Mouse (Mus musculus) heart, postnatal 36 days (tissue): ENCODE results near the gene Mapk3. TPM values are rescaled to one million over a fixed set of nuclear protein-coding genes. Genes with fewer than 3 reads are reported as not detected.
A peak's percentile ranks its signal among the peaks of the same experiment; 100 is the strongest.
"Not testable (repeated sequence)": the region's sequence is repeated elsewhere in the genome, so short reads cannot be mapped to it uniquely, and the experiment has no call there.

Source experiments
- DNase-seq, 2 experiments: peaks; one replicate each; pipeline ENCODE4 v3.0.0; 2021 to 2022
- intact Hi-C: fragments of 180-260 bp; cut with DNase I; formaldehyde crosslinking; loops from one replicate; pipeline ENCODE4 v1.15.1; 2025
- total RNA-seq, 2 experiments: library from RNA; stranded (reverse); gene quantifications; 2 replicates each; pipeline ENCODE4 v1.2.3; 2021

Mapk3 gene
- total RNA-seq, 2 experiments from 2014 or later: 61.0 to 62.2 TPM

DNA sequence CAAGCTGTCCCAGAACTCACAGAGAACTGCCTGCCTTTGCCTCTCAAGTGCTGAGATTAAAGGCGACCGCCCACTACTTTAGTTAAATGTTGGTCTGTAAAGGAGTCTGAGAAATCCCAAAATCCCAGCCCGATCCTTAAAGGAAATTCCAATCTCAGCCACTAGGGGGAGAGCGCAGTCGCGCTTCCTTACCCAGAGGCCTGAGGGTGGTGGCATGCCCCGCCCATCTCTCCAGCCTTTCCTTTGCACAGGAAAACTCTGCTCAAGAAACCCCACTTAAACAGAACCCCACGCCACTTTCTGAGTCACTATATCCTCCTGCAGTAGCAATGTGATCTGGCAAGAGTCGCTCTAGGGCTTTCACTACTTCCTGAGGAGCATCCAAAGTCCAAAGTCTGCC lies 4.5 kb upstream of the Mapk3 start:
- intact Hi-C loops: loop anchor here (2.0 to 5.0 kb wide), 2 partner anchors 36 to 108 kb away; partner anchors contain the start of gene Sgf29

DNA sequence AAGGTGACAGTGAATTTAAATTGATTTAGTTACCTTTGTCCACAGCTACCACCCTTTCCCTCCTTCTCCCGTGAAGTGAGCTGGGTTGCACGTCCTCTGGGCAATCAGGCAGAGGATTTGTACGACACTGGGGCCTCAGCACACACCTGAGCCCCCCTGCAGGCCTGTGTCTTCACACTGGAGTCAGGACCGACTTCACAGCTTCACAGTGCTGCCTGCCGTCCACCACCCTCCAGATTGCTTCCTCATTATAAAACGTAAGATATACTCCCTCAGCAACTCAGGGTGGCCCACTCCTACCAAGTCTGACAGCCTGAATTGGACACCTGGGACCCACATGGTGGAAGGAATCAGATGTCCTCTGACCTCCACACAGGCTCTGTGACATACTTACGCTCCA lies 862 bp upstream of the Mapk3 start:
- DNase-seq: no peak
- intact Hi-C loops: loop anchor here (2.0 to 5.0 kb wide), 3 partner anchors 18 to 111 kb away; partner anchors contain the start of genes Sgf29 and Ypel3

More for the DNA sequence above, 4.5 kb upstream of the Mapk3 start:
- peak; percentile 78 to 79 for DNase-seq

DNA sequence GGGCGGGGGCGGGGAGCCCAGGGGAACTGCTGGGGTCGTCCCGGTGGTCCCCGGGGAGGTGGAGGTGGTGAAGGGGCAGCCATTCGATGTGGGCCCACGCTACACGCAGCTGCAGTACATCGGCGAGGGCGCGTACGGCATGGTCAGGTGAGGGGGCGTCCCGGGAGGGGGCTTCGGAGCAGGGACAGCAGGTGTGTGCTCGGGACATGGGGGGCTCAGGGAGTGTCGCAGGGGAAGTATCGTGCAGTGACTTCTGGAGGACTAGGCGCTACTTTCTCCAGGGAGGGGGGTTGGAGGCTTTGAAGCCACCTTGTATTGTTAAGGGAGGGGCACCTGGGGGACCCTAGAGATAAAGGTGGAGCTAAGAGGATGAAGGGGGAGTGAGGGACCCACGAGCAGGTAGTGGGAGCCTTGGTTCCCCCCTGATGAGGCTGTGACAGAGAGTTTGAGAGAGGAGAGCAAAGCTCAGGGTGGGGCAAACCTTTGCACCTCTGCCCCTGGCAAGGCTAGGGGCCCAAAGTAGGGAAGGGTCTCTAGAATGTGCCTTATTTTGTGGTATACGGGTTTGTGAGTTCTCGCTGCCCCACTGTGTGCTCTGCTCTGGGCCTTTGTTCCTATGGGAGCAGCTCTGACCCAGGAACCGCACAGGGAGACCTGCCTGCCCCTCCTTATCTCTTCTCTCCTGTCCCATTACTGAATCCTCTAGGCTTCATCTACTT lies 430 bp downstream of the Mapk3 start:
- intact Hi-C loops: loop anchor here (2.0 to 5.0 kb wide), 3 partner anchors 17 to 113 kb away; partner anchors contain the start of genes Sgf29 and Ypel3
- DNase-seq: no peak

DNA sequence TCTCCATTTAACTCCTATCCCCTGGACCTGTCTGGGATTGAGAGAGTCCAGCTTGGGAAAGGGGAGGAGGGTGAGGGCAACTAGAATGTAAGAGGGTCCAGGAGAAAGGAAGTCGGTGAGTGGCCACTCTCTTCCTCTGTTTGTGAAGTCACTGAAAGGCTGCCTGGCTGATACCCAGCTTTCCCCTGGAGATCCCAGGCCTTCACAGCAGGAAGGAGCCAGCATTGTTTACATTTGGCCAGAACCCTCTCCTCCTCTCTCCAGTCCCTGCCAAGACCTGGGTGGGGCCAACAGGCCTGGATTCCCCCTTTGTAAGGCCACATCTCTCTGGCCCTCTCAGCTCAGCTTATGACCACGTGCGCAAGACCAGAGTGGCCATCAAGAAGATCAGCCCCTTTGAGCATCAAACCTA lies 996 bp downstream of the Mapk3 start:
- intact Hi-C loops: no loop called here
- DNase-seq: peak; percentile 75 to 76

DNA sequence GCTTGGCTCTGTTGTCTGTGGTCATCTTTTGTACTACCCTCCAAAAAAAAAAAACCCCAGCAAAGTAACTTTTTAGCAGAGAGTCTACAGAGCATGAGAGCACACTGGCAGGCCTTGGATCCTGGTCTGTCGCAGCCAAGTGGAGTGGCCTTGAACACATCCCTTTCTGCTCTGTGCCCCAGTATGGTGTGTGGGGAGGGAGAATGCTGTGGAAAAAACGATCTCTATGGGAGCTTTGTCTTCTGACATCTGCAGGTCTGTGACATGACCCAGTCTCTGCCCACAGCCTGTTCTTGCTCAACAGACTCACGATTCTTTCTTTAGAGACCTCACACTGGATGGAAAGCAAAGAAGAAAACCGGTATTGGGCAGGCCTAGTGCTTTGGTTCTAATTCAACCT lies 1.6 kb downstream of the Mapk3 start:
- intact Hi-C loops: no loop called here
- no peak for DNase-seq

DNA sequence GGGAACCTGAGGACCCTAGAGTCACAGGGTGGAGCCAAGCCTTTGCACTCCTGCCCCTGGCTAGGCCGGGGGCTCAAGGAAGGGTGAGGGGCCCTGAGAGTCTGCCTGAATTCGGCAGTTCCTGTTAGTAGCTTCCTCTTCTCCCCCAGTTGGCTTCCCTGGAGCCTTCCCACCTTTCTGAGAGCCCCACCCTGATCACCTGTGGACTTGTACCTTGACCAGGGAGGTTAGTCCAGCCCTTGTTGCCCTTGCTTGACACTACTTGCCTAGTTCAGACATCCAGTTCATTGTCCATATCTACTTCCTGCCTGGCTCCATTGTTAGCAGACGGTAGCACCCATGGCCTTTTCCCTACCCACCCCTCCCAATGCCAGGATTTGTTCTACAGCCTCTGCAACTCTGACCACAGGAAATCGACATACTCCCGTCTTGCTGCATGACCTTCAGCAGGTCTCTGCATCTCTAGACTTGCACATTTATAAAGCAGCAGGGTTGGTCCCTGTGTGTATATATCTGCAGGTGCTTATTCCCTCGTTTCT lies 2.2 kb downstream of the Mapk3 start:
- no peak for DNase-seq
- intact Hi-C loops: no loop called here

DNA sequence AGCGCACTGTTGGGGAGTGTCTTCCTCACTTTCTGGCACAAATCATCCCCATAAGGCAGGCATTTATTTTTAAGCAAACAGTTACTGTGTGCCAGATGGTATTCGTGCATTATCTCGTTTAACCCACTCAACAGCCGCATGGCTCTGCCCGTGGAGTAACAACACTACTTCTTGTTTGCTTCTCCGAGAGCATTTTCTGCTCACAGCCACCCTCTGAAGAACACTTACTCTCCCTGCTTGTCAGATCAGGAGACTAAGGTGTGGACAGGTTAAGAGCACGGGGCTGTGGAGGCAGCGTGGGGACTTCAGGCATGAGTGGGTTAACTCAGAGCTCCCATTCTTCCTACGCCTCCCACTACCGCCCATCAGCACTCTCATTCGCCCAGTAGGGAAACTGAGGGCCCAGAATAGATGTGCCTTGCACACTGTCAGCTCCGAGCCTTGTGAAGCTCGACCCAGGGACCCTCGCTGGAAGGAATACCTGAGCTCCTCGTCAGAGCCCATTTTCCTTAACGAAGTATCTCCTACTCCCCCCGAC lies 3.1 kb downstream of the Mapk3 start:
- intact Hi-C loops: no loop called here
- no peak for DNase-seq

DNA sequence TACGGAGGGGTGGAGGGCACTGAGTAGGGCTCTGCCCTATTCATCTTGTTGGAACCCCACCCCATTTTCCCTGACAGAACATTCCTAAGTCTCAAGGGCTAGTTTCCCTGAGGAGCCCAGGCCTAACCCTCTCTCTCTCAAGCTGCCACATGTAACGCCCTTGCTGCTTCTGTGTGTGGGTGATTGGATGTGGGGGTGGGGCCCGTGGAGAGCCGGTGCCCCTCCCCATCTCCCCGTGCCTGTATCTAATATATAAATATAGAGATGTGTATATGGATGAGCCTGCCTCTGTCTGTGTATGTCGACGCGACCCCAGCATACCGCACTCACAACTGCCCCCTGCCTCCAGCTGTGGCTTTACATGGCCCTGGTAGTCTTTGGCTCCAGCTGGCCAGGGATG lies 6.1 kb downstream of the Mapk3 start:
- no peak for DNase-seq
- intact Hi-C loops: no loop called here

DNA sequence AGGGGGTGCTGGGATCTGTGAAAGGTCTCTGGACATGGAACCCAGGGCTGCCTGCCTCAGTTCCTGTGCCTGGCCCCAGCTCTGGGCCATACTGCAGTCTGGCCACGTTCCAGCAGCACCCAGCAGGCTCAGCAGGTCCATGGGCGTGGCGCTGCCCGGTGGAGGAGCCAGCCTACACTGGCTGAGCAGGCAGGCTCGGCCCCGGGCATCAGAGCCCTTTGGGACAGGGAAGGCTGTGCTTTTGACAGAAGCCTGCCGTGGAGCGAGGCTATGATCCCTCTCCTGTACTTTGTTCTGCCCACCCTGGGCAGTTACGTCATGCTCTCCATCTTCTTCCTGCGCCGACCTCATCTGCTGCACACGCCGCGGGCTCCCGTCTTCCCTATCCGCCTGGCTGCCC lies 6.8 kb downstream of the Mapk3 start, which contains the start of gene Gdpd3:
Gene Gdpd3 (plus strand): TSS at position 134 of the 400 bp plus-strand sequence.
- DNase-seq: no peak
- intact Hi-C loops: no loop called here

DNA sequence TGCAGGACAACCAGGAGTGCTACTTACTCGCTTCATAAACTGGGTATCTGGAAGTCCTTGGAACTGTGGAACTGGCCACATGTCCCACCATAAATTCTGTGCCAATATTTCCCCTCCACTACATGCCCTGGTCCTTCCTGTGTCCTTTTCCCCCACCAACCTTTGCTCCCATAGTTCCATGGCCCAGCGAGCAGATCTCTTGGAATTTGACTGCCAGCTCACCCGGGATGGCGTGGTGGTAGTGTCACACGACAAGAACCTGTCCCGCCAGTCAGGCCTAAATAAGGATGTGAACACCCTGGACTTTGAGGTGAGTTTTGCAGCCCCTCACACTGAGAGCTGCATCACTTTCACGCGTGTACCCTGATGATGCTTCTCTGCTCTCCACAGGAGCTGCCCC lies 7.6 kb downstream of the Mapk3 start:
- no peak for DNase-seq
- intact Hi-C loops: no loop called here

DNA sequence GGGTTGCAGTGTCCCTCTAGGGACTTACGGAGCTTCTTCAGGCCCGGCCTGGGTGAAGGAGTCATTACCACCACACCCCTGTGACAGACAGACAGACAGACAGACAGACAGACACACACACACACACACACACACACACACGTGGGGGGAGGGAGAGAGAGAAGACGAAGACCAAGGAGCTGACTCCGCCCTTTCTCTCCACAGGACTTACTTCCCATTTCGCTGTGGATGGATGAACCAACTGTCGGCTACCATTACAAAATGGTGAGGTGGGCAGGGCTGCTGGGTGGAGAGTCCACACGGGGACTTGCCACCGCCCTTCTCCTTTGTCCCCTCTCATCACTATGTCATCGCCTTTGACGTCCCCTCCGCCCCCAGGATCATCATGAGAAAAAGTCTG lies 11.4 kb downstream of the Mapk3 start:
- intact Hi-C loops: no loop called here
- no peak for DNase-seq

DNA sequence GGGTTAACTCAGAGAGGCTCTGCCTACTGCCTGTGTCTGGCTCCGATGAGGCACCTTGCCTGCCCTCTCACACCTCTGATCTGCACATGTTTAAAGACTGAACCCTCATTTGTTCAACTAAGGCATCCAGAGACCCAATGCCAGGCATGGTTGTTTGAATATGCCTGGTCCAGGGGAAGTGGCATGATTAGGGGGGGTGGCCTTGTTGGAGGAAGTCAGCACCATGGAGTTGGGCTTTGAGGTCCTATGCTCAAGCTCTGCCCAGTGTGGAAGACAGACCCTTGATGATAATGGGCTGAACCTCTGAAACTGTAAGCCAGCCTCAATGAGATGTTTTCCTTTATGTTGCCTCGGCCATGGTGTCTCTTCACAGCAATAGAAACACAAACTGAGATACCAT lies 13.9 kb downstream of the Mapk3 start:
- no peak for DNase-seq
- intact Hi-C loops: no loop called here

DNA sequence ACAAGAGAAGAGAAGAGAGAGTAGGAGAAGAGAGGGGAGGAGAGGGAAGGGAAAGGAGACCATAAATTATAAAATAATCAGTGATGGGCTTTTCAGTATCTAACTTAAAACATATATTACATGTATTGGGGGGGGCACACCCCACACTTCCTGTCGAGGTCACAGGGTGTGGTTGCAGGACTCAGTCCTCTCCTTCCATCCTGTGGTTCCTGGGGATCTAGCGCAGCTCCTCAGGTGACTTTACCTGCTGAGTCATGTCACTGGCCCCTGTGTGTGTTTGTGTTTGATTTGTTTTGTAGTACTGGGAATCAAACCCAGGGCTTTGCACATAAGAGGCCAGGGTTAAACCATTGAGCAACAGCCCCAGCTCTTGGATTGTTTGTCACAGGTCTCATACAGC lies 15.1 kb downstream of the Mapk3 start:
- intact Hi-C loops: no loop called here

DNA sequence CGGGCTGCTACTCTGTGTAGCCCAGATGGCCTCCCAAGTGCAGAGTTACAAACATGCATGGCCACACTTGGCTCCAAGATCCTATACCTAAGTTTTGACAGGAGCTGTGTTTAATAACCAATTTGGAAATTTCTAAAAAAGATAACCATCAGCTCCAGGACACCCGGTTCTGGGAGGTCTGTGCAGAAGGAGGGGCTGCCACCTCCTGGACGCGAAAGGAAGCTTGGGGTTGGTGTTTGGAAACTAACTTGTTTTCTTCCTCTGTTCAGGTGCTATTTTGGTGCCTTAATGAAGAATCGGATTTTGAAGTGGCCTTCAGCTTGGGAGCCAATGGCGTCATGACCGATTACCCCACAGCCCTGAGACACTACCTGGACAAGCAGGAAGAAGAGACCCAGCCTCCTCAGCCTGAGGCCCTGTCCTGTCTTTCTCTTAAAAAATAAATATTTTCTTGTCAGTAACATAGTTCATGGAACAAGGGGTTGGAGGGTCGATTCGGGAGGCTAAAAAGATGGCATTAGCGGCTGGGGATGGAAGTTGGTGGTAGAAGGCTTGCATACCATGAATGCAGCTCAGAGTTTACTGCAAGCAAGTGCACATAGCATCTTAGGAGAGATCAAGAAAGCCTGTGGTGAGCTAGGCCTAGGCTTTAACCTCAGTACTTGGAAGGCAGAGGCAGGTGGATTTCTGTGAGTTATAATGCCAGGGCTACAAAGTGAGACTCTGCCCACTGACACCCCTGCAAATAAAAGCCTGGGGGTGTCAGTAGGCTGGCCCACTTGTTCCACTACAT lies 16.0 kb downstream of the Mapk3 start:
- DNase-seq: no peak
- intact Hi-C loops: no loop called here

More for the DNA sequence above, 15.1 kb downstream of the Mapk3 start:
- no peak for DNase-seq

DNA sequence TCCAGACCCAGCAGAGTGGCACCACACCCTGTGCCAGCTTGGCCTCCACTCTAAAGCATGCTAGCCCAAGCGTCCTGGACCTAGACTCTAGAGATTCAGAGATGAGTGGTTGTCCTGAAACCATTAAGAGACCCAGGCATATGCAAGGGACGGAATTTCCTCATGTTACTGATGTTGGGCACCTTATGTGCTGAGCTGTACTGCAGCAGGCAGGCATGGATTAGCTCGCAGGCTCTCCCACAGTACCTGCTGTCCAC lies 16.5 kb downstream of the Mapk3 start:
- intact Hi-C loops: loop anchor here (2.0 kb wide), 1 partner anchor 17 kb away; the partner anchor contains the start of gene Mapk3

DNA sequence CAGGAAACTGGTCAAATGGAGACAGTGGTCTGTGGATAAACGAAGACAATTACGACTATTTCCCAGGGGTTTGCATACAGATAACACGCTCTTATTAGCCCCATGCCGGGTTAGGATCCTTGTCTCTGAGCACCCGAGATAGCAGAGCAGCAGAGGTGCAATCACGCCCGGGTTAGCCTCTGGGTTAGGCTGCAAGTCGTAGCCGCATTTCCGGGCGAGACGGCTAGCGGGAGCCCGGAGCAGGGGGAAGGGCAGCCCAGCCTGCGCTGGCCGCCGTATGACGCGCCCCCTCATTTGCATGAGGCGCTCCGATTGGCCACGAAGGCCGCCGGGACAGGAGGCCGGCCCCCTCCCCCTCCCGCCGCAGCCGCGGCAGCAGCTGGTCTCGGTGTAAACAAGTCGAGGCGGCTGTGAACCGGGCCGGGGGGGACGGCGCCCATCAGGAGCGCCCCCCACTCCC lies 17.2 kb downstream of the Mapk3 start, which contains the start of gene Ypel3:
Gene Ypel3 (plus strand): TSS at position 358 of the 460 bp plus-strand sequence.
- peak; percentile 92 for DNase-seq
- intact Hi-C loops: loop anchor here (1.0 to 2.0 kb wide), 2 partner anchors 18 to 21 kb away; partner anchors contain the start of genes Fam57b and Mapk3

More for the DNA sequence above, 16.5 kb downstream of the Mapk3 start:
- DNase-seq: no peak

DNA sequence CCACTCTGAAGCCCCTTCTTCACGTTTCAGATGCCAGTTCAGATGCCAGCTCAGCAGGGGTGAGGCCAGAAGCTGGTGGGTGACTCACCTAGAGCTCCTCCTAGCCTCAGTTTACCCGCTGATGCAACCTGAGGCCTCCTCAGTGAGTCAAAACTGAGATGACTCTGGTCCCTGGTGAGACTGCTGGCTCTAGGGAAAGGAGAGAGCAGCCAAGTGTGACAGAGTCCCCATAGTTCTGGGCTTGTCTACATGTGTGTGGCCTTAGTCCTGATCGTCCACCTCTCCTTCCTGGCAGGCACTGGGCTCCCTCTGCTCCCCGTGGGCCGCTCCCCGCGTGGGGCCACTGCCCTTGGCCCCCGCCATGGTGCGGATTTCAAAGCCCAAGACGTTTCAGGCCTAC lies 18.1 kb downstream of the Mapk3 start:
- intact Hi-C loops: loop anchor here (1.0 to 2.0 kb wide), 2 partner anchors 19 to 20 kb away; partner anchors contain the start of genes Fam57b and Mapk3
- peak; percentile 37 to 41 for DNase-seq

DNA sequence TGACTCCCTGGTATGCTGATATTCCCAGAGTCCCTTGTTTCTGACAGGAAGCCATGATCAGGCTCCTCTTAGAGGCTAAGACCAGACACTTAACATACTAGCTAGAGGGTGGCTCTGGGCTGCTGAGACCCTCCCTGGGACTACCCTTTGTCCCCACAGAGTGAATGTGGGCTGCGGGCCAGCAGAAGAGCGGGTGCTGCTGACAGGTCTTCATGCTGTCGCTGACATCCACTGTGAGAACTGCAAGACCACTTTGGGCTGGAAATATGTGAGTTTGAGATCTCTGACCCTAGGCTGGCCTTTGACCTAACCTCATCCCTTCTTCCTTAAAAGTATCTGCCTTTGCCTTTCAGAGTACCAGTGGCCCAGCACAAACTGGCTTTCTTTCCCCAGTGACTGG lies 18.7 kb downstream of the Mapk3 start:
- no peak for DNase-seq
- intact Hi-C loops: no loop called here

DNA sequence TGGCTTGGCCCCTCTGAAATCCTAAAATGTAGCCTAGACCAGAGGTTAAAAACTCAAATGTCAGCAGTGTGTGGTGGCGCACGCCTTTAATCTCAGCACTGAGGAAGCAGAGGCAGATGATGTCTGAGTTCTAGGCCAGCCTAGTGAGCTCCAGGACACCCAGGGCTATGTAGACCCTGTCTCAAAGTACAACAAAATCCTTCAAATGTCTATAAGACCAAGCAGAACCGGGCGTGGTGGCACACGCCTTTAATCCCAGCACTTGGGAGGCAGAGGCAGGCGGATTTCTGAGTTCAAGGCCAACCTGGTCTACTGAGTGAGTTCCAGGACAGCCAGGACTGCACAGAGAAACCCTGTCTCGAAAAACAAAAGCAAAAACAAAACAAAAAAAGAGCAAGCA lies 19.7 kb downstream of the Mapk3 start:
- DNase-seq, intact Hi-C loops: not testable (repeated sequence)
